ENCODE assay signal across 8 mouse cellular contexts in the genomic region with DNA sequence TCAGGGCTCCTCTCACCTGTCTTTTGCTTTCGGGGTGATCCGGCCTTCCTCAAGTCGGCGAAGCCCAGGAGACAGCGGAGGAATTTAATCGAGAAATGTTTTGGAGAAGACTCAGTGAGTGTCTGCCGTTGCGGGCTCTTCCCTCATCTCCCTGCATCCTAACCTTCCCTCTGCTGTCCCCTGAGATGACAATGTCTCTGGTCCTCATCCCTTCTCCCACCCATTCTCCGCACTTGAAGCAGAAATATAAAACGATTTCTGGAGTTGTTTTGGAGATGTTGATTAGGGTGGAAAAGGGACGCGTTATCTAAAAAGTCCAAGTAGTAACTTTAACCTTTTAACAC. TPM values are rescaled to one million over a fixed set of nuclear protein-coding genes. Genes with fewer than 3 reads are reported as not detected.
DNase-seq lines count a peak whose midpoint lies in the region; ATAC-seq and TF ChIP-seq lines count a peak whose summit lies in the region.

No protein-coding gene starts in this region.

- TF ChIP-seq CTCF in spleen, adult 2 months (IDR thresholded peaks at IDR 0.05; ENCODE audit: extremely low read depth, insufficient read depth, insufficient read length, insufficient replicate concordance): no peak

- no peak for TF ChIP-seq POLR2A in spleen, adult 2 months (IDR thresholded peaks at IDR 0.05; ENCODE audit: low read depth, low read length)
- no peak for TF ChIP-seq POLR2A in limb, embryonic 14.5 days (IDR thresholded peaks at IDR 0.05; ENCODE audit: borderline replicate concordance, extremely low read depth, insufficient read depth, insufficient read length)

- H3K4me3 ChIP-seq in spleen, adult 2 months (ENCODE audit: extremely low read depth, insufficient read depth, insufficient read length): peak overlapping the region; percentile 100
- peak overlapping the region; percentile 67 for H3K4me3 ChIP-seq in limb, embryonic 14.5 days (replicated peaks; ENCODE audit: low read length)
- H3K4me3 ChIP-seq in stomach, embryonic 15.5 days (replicated peaks): peak overlapping the region; percentile 81

- peaks cover 16% of the 10 kb centered on the region for H3K36me3 ChIP-seq in spleen, adult 2 months (ENCODE audit: control insufficient read depth, insufficient read depth, low read length)
- H3K36me3 ChIP-seq in limb, embryonic 14.5 days (ENCODE audit: control insufficient read depth, insufficient read depth, low read length): peaks cover 16% of the 10 kb centered on the region
- no peaks in the 10 kb centered on the region for H3K36me3 ChIP-seq in stomach, embryonic 15.5 days

- H3K9ac ChIP-seq in limb, embryonic 14.5 days (ENCODE audit: low read depth, low read length, severe bottlenecking): peak overlapping the region; percentile 67
- H3K9ac ChIP-seq in stomach, embryonic 15.5 days: peak overlapping the region; percentile 66

- peak; percentile 44 for ATAC-seq in erythroid progenitor cell, adult 5-6 weeks (replicated peaks; ENCODE audit: low FRiP score, poor library complexity, severe bottlenecking)
- ATAC-seq in limb, embryonic 14.5 days (ENCODE audit: low FRiP score, low read depth): no peak
- ATAC-seq in stomach, embryonic 15.5 days (ENCODE audit: insufficient read depth, low FRiP score, low read depth): peak; percentile 7; the same call in 1 of the 2 replicates

- peak overlapping the region; percentile 73 for H3K27ac ChIP-seq in spleen, adult 2 months (ENCODE audit: insufficient read depth, low read length)
- no peak overlapping the region for H3K27ac ChIP-seq in limb, embryonic 14.5 days (replicated peaks; ENCODE audit: low read depth, low read length)
- H3K27ac ChIP-seq in stomach, embryonic 15.5 days: no peak overlapping the region

- 1% methylated on average over 12 of the region's 12 CpGs for WGBS in spleen, adult 2 months
- 1% methylated on average over 12 of the region's 12 CpGs for WGBS in limb, embryonic 14.5 days
- WGBS in stomach, embryonic 15.5 days: under 1% methylated on average over 12 of the region's 12 CpGs

- intact Hi-C loops in left cerebral cortex, postnatal 14 days (cut with DNase I): no loop called here

- no peaks in the 10 kb centered on the region for H3K27me3 ChIP-seq in spleen, adult 2 months (ENCODE audit: control insufficient read depth, insufficient read depth, low read length)
- H3K27me3 ChIP-seq in limb, embryonic 14.5 days (ENCODE audit: control insufficient read depth, insufficient read depth, low read length): no peaks in the 10 kb centered on the region
- no peaks in the 10 kb centered on the region for H3K27me3 ChIP-seq in stomach, embryonic 15.5 days (replicated peaks)

- peak overlapping the region; percentile 88 for H3K4me2 ChIP-seq in limb, embryonic 14.5 days (replicated peaks; ENCODE audit: low read depth, low read length, severe bottlenecking)
- peak overlapping the region; percentile 88 for H3K4me2 ChIP-seq in stomach, embryonic 15.5 days

- peaks cover 2% of the 10 kb centered on the region; the same call in 1 of the 2 replicates for H3K4me1 ChIP-seq in spleen, adult 2 months (ENCODE audit: control insufficient read depth, insufficient read depth, insufficient read length)
- peaks cover 7% of the 10 kb centered on the region for H3K4me1 ChIP-seq in limb, embryonic 14.5 days (ENCODE audit: control insufficient read depth, insufficient read depth, low read length)
- peaks cover 7% of the 10 kb centered on the region for H3K4me1 ChIP-seq in stomach, embryonic 15.5 days

- no peak for DNase-seq in spleen, adult 2 months (ENCODE audit: low read depth in 1 of 2, low spot score in 2 of 2)
- DNase-seq in spleen, postnatal 36 days (ENCODE audit: low spot score in 2 of 2): no peak
- DNase-seq in limb, embryonic 14.5 days (ENCODE audit: low spot score): no peak
- no peak for DNase-seq in right cerebral cortex, adult 18-20 months
- no peak for DNase-seq in left cerebral cortex, postnatal 14 days (ENCODE audit: low spot score in 2 of 2)
- no peak for DNase-seq in adrenal gland, postnatal 4 days (ENCODE audit: low spot score in 2 of 2)

- H3K9me3 ChIP-seq in limb, embryonic 14.5 days (ENCODE audit: control insufficient read depth, low read length): no peaks in the 10 kb centered on the region
- H3K9me3 ChIP-seq in stomach, embryonic 15.5 days: no peaks in the 10 kb centered on the region

RNA-seq across cellular contexts. Expression of gene Ccndbp1, which starts 0.4 kb away (rescaled TPM):
- polyA plus RNA-seq in spleen, adult 2 months (2012; rRNA removed): 27.7 and 33.5 TPM in 2 replicates
- 117 and 123 TPM in 2 replicates for total RNA-seq in erythroid progenitor cell, adult 5-6 weeks (2015; ENCODE audit: low replicate concordance)
- 86.5 and 101 TPM in 2 replicates for total RNA-seq in erythroid progenitor cell, adult 5-6 weeks (2017; ENCODE audit: low replicate concordance)
- 36.9 and 39.9 TPM in 2 replicates for polyA plus RNA-seq in limb, embryonic 14.5 days (2012; rRNA removed)
- polyA plus RNA-seq in limb, embryonic 14.5 days (2014; fragmentation: Nextera tagmentation; extraction: Ambion mirVana): 40.2 and 40.7 TPM in 2 replicates
- 33.6 and 35.0 TPM in 2 replicates for polyA plus RNA-seq in stomach, embryonic 15.5 days (2015; fragmentation: Nextera tagmentation; extraction: Ambion mirVana)
- 10 to 100 TPM; 53.7 to 57.9 TPM for total RNA-seq in left cerebral cortex, postnatal 14 days (2021)
- 10 to 100 TPM; 52.7 to 53.5 TPM for total RNA-seq in adrenal gland, postnatal 4 days (2021)

RNA-seq across cellular contexts. Expression of gene Epb42, which starts 28.2 kb away (rescaled TPM):
- polyA plus RNA-seq in spleen, adult 2 months (2012; rRNA removed): 23.4 and 37.1 TPM in 2 replicates
- 853 and 981 TPM in 2 replicates for total RNA-seq in erythroid progenitor cell, adult 5-6 weeks (2015; ENCODE audit: low replicate concordance)
- total RNA-seq in erythroid progenitor cell, adult 5-6 weeks (2017; ENCODE audit: low replicate concordance): 806 and 856 TPM in 2 replicates
- polyA plus RNA-seq in limb, embryonic 14.5 days (2012; rRNA removed): 0.38 and 0.77 TPM in 2 replicates
- 0.98 TPM in 1 of 2 replicates, not detected in the other for polyA plus RNA-seq in limb, embryonic 14.5 days (2014; fragmentation: Nextera tagmentation; extraction: Ambion mirVana)
- 6.0 and 12.2 TPM in 2 replicates for polyA plus RNA-seq in stomach, embryonic 15.5 days (2015; fragmentation: Nextera tagmentation; extraction: Ambion mirVana)
- under 1 TPM in 1 of 2 experiments, not detected in 1; 0.13 TPM for total RNA-seq in left cerebral cortex, postnatal 14 days (2021)
- 10 to 100 TPM in 1 of 2 experiments, 1 to 10 TPM in 1; 6.1 to 16.0 TPM for total RNA-seq in adrenal gland, postnatal 4 days (2021)

RNA-seq across cellular contexts. Expression of gene Tmem62, which starts 31.8 kb away (rescaled TPM):
- 4.9 and 5.5 TPM in 2 replicates for polyA plus RNA-seq in spleen, adult 2 months (2012; rRNA removed)
- 3.2 and 5.0 TPM in 2 replicates for total RNA-seq in erythroid progenitor cell, adult 5-6 weeks (2015; ENCODE audit: low replicate concordance)
- total RNA-seq in erythroid progenitor cell, adult 5-6 weeks (2017; ENCODE audit: low replicate concordance): 3.7 and 8.4 TPM in 2 replicates
- polyA plus RNA-seq in limb, embryonic 14.5 days (2012; rRNA removed): 2.9 and 3.0 TPM in 2 replicates
- 1.4 and 1.5 TPM in 2 replicates for polyA plus RNA-seq in limb, embryonic 14.5 days (2014; fragmentation: Nextera tagmentation; extraction: Ambion mirVana)
- 3.5 and 4.9 TPM in 2 replicates for polyA plus RNA-seq in stomach, embryonic 15.5 days (2015; fragmentation: Nextera tagmentation; extraction: Ambion mirVana)
- total RNA-seq in left cerebral cortex, postnatal 14 days (2021): 10 to 100 TPM; 23.9 to 24.4 TPM
- total RNA-seq in adrenal gland, postnatal 4 days (2021): 10 to 100 TPM in 1 of 2 experiments, 1 to 10 TPM in 1; 9.3 to 10.8 TPM

RNA-seq across cellular contexts. Expression of gene Ubr1, which starts 38.1 kb away (rescaled TPM):
- 25.3 and 31.5 TPM in 2 replicates for polyA plus RNA-seq in spleen, adult 2 months (2012; rRNA removed)
- total RNA-seq in erythroid progenitor cell, adult 5-6 weeks (2015; ENCODE audit: low replicate concordance): 14.4 and 32.3 TPM in 2 replicates
- total RNA-seq in erythroid progenitor cell, adult 5-6 weeks (2017; ENCODE audit: low replicate concordance): 25.4 and 53.9 TPM in 2 replicates
- polyA plus RNA-seq in limb, embryonic 14.5 days (2012; rRNA removed): 16.8 and 29.9 TPM in 2 replicates
- polyA plus RNA-seq in limb, embryonic 14.5 days (2014; fragmentation: Nextera tagmentation; extraction: Ambion mirVana): 22.3 and 22.6 TPM in 2 replicates
- polyA plus RNA-seq in stomach, embryonic 15.5 days (2015; fragmentation: Nextera tagmentation; extraction: Ambion mirVana): 21.5 and 22.9 TPM in 2 replicates
- total RNA-seq in left cerebral cortex, postnatal 14 days (2021): 10 to 100 TPM; 39.3 to 40.4 TPM
- total RNA-seq in adrenal gland, postnatal 4 days (2021): 10 to 100 TPM; 35.8 to 38.7 TPM

Comparison
In these comparisons a context has a peak if more than half of its experiments do, and no peak if none do; other contexts are left out.
1. RNA of gene Epb42, which starts 28.2 kb away (total RNA-seq): 806 to 981 TPM in erythroid progenitor cell, adult 5-6 weeks; 6.1 to 16.0 TPM in adrenal gland, postnatal 4 days and 0.13 TPM in left cerebral cortex, postnatal 14 days; every median in the first group is over 10 times any median in the second.
2. Peak in every context shown above with its lines, with median percentiles within 50 percentile points of each other: H3K4me3 ChIP-seq.